Mouse (Mus musculus) olfactory bulb, adult 2 months (tissue): ENCODE measurements at regions not wholly inside any gene's neighbourhood (a gene's known extent, or its start where the extent isn't known, plus 50 kb on each side); places are given as distances from the start of the nearest gene placed in this dataset.

Experiments
- H3K27ac ChIP-seq: fragments of 200-500 bp; 2 replicates; pipeline ENCODE4 v1.5.1; 2012; ENCODE audit warnings: low read depth, low read length; ENCODE audit not compliant: insufficient read depth
- H3K4me1 ChIP-seq: fragments of 200-500 bp; 2 replicates; pipeline ENCODE4 v1.6.1; 2012; ENCODE audit warnings: low read length; ENCODE audit not compliant: control insufficient read depth, insufficient read depth
- H3K4me3 ChIP-seq: fragments of 200-500 bp; 2 replicates; pipeline ENCODE4 v1.5.1; 2012; ENCODE audit warnings: mild to moderate bottlenecking, low read depth, low read length, moderate library complexity; ENCODE audit not compliant: insufficient read depth
- CTCF ChIP-seq: fragments of 200-500 bp; IDR thresholded peaks from 2 replicates; pipeline ENCODE4 v1.5.1; 2012; ENCODE audit warnings: low read depth, mild to moderate bottlenecking, low read length, moderate library complexity; ENCODE audit not compliant: insufficient read depth
- POLR2A ChIP-seq: fragments of 200-500 bp; IDR thresholded peaks from 2 replicates; pipeline ENCODE4 v1.6.1; 2012; ENCODE audit warnings: mild to moderate bottlenecking, low read depth, low read length, moderate library complexity; ENCODE audit not compliant: insufficient read depth
- WGBS: fragments of 180-500 bp; shearing (Covaris S2); methylation state at CpG from one replicate; pipeline ENCODE4 v1.1.7; 2018; 5-methylcytosine and 5-hydroxymethylcytosine counted together

GRCm38 (mm10) chr13:60237091-60237490, 59.9 kb upstream of the Gas1 start:
- TF ChIP-seq CTCF, result no peak
- no peak for TF ChIP-seq POLR2A
- Histone ChIP-seq H3K4me3 (no peak overlapping the region), H3K4me1 (no peaks in the 10 kb centered on the region), H3K27ac (no peak overlapping the region)
- 91% methylated on average over 3 of the region's 3 CpGs for WGBS

- 57% methylated on average over 8 of the region's 8 CpGs for WGBS
- no peak overlapping the region for H3K4me3 ChIP-seq
- no peaks in the 10 kb centered on the region; the same call in 1 of the 2 replicates for H3K4me1 ChIP-seq
- no peak for TF ChIP-seq CTCF
- TF ChIP-seq POLR2A, result no peak
- no peak overlapping the region for H3K27ac ChIP-seq
Measured at GRCm38 (mm10) chr13:60242447-60243109, 65.4 kb upstream of the Gas1 start.

GRCm38 (mm10) chr13:60243110-60243481, 65.9 kb upstream of the Gas1 start:
- 63% methylated on average over 4 of the region's 4 CpGs for WGBS
- no peak overlapping the region for H3K4me3 ChIP-seq
- TF ChIP-seq CTCF (no peak), POLR2A (no peak)
- no peak overlapping the region for H3K27ac ChIP-seq
- H3K4me1 ChIP-seq, result no peaks in the 10 kb centered on the region; the same call in 1 of the 2 replicates

GRCm38 (mm10) chr13:60255162-60255561, 78.0 kb upstream of the Gas1 start:
- H3K4me3 ChIP-seq, result no peak overlapping the region
- no peak overlapping the region for H3K27ac ChIP-seq
- TF ChIP-seq POLR2A (no peak), CTCF (no peak)
- 0 out of 2 replicates have a peak, but pooled peaks cover 2% of the 10 kb centered on the region for H3K4me1 ChIP-seq
- 28% methylated on average over 7 of the region's 7 CpGs for WGBS

GRCm38 (mm10) chr13:60255715-60256114, 78.5 kb upstream of the Gas1 start:
- WGBS, result 59% methylated on average over 7 of the region's 7 CpGs
- Histone ChIP-seq H3K4me3 (no peak overlapping the region), H3K4me1 (0 out of 2 replicates have a peak, but pooled peaks cover 2% of the 10 kb centered on the region), H3K27ac (no peak overlapping the region)
- TF ChIP-seq CTCF (no peak), POLR2A (no peak)

GRCm38 (mm10) chr13:60256997-60257396, 79.8 kb upstream of the Gas1 start:
- Histone ChIP-seq H3K4me3 (no peak overlapping the region), H3K27ac (no peak overlapping the region), H3K4me1 (0 out of 2 replicates have a peak, but pooled peaks cover 2% of the 10 kb centered on the region)
- 87% methylated on average over 8 of the region's 8 CpGs for WGBS
- TF ChIP-seq POLR2A, result no peak
- no peak for TF ChIP-seq CTCF

GRCm38 (mm10) chr13:60257878-60258277, 80.7 kb upstream of the Gas1 start:
- Histone ChIP-seq H3K4me1 (0 out of 2 replicates have a peak, but pooled peaks cover 2% of the 10 kb centered on the region), H3K4me3 (no peak overlapping the region), H3K27ac (no peak overlapping the region)
- no peak for TF ChIP-seq CTCF
- TF ChIP-seq POLR2A, result no peak
- WGBS, result 94% methylated on average over 3 of the region's 3 CpGs

GRCm38 (mm10) chr13:60262449-60263028, 85.4 kb upstream of the Gas1 start:
- WGBS, result 89% methylated on average over 11 of the region's 11 CpGs
- no peak for TF ChIP-seq POLR2A
- no peak overlapping the region for H3K27ac ChIP-seq
- no peak overlapping the region for H3K4me3 ChIP-seq
- no peaks in the 10 kb centered on the region for H3K4me1 ChIP-seq

GRCm38 (mm10) chr13:60264504-60264903, 87.3 kb upstream of the Gas1 start:
- Histone ChIP-seq H3K27ac (no peak overlapping the region), H3K4me3 (no peak overlapping the region), H3K4me1 (peaks cover 3% of the 10 kb centered on the region; the same call in 1 of the 2 replicates)
- 93% methylated on average over 4 of the region's 4 CpGs for WGBS
- no peak for TF ChIP-seq POLR2A
- TF ChIP-seq CTCF, result no peak

- Histone ChIP-seq H3K4me1 (peaks cover 3% of the 10 kb centered on the region; the same call in 1 of the 2 replicates), H3K4me3 (no peak overlapping the region), H3K27ac (no peak overlapping the region)
- WGBS, result 32% methylated on average over 12 of the region's 12 CpGs
- no peak for TF ChIP-seq CTCF
- TF ChIP-seq POLR2A, result no peak
Measured at GRCm38 (mm10) chr13:60267557-60267956, 90.4 kb upstream of the Gas1 start.
